Mouse (Mus musculus) erythroid progenitor cell, adult 5-6 weeks (primary cell): Measurements from ENCODE around the gene Rac3. TPM values are rescaled to one million over a fixed set of nuclear protein-coding genes. Genes with fewer than 3 reads are reported as not detected.
"Not testable (repeated sequence)": the region's sequence is repeated elsewhere in the genome, so short reads cannot be mapped to it uniquely, and the experiment has no call there.

Experiments
- ATAC-seq: replicated peaks from 2 replicates; pipeline ENCODE4 v1.8.0; 2016; ENCODE audit warnings: moderate number of reproducible peaks, mild to moderate bottlenecking, moderate TSS enrichment, inconsistent platforms; ENCODE audit not compliant: poor library complexity, low FRiP score, severe bottlenecking
- total RNA-seq, 2 experiments: library from RNA; stranded (forward) in 1 of 2; stranded (reverse) in 1 of 2; fragments of 150-400 nt in 1 of 2; fragments of 186-747, 209-891 nt in 1 of 2; gene quantifications; 2 replicates each; pipeline versions ENCODE4 v1.2.3 to v1.2.4; 2015 to 2017; ENCODE audit warnings: low replicate concordance in 2 of 2

Gene Rac3
- total RNA-seq (2015; ENCODE audit: low replicate concordance) (not detected in 2 replicates), total RNA-seq (2017; ENCODE audit: low replicate concordance) (1.3 and 3.5 TPM in 2 replicates)

GRCm38 (mm10) chr11:120721124-120722066, at the start of gene Rac3:
Rac3 (plus strand) TSS chr11:120721470.
- ATAC-seq: no peak

DNA sequence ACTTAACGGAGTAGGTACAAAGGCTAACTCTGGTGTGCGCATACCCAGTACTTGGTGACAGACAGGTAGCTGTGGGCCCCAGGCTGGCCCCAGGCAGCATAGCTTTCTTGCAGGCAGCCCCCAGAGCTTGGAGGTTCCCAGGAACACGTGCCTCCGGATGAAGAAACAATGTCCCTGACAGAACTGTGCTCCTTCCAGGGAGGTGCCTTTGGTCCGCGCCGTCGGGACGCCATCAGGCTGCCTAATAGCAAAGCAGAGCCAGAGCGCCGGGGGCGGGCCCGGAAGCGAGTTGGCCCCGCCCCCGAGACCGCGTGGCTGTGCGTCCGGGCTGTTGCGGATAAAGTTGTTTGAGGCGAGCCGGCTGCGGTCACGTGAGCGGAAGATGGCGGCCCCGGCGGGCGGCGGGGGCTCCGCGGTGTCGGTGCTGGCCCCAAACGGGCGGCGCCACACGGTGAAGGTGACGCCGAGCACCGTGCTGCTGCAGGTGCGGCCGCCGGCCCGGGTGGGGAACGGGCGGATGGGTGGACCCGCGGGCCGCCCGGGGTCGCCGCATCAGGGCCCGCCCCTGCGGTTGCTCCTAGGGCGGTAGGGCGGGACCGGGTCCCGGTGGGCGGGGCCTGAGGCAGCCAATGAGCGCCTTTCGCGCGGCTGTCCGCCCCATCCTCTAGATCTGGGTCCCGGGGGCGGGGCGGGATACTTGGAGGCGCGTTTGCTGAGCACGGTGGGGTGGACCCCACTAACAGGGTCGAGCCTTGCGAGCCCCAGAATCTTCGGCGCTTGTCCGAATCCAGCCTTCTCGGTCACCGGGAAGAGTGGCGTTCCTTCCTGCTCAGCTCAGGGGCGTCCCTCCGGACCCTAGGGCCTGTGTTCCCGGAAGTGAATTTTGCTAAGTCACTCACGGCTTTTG, 48.3 kb upstream of the Rac3 start, which contains the start of gene Aspscr1:
Gene Aspscr1 (plus strand): TSS at position 287 of the 907 bp plus-strand sequence.
- ATAC-seq: peak; percentile 92

DNA sequence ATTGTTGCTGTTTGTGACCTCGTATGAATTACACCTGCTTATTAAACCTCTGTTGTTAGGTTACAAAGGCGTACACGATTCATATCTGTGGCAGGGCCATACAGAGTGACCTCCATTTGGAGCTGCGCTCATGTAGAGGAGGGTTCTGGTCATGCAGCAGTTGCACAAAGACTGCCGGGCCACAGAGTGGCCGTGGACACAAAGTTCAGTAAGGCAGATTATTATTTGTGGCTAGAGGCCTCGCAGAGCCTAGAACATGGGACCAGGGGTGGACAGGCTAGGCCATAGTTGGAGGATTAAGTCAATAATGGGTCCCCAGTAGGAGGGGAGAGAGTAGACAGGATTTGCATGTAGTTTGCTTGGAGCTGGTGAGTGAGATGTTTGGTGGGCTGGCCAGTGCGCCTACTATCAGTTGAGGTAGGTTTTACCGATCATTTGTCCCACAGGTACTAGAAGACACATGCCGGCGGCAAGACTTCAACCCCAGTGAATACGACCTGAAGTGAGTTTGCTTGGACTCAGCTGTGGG, 47.6 kb upstream of the Rac3 start:
- peak; percentile 33; the same call in 1 of the 2 replicates for ATAC-seq

GRCm38 (mm10) chr11:120675875-120676274, 45.4 kb upstream of the Rac3 start:
- not testable (repeated sequence) for ATAC-seq

GRCm38 (mm10) chr11:120676951-120677350, 44.3 kb upstream of the Rac3 start:
- ATAC-seq: no peak

- peak; percentile 67 for ATAC-seq
These were observed 41.4 kb upstream of the Rac3 start for GRCm38 (mm10) chr11:120679909-120680308.

DNA sequence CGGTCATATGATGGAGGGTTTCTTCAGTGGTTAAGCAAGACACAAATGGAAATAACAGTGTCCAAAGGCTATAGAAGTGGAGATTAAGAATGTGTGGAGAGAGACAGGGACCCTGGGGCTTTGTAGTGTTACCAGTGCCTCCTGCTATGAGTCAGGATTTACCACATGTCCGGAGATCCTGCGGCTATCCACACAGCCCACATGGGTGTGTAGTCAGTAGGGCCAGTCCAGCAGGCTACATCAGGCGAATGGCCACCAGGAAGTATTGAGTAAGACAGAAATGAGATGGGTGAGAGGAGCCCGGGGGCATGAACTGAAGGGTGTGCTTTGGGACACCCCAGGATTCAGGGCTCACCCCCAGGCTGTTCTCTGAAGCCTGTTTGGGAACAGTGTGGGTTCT, 38.6 kb upstream of the Rac3 start:
- no peak for ATAC-seq

GRCm38 (mm10) chr11:120683536-120683935, 37.7 kb upstream of the Rac3 start:
- ATAC-seq: no peak

- no peak for ATAC-seq
These were observed 37.2 kb upstream of the Rac3 start for GRCm38 (mm10) chr11:120684086-120684485.

DNA sequence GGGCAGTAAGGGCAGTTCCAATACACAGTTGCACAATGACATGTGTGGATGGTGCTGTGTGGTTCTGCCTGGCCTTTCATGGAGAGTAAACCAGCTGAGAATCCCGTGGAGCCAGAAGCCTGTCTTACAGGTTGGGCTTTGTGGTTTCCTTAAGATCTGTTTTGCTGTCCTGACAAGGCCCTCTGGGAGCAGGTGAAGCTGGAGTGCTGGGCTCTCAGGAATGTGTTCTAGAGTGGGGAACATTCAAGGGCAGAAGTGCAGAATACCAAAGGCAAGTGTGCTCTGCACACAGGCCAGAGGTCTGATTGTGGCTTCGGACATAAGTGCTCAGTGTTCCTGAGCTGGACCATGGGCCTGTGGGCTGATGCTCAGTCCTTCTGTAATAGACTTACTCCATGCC, 36.6 kb upstream of the Rac3 start:
- ATAC-seq: no peak

DNA sequence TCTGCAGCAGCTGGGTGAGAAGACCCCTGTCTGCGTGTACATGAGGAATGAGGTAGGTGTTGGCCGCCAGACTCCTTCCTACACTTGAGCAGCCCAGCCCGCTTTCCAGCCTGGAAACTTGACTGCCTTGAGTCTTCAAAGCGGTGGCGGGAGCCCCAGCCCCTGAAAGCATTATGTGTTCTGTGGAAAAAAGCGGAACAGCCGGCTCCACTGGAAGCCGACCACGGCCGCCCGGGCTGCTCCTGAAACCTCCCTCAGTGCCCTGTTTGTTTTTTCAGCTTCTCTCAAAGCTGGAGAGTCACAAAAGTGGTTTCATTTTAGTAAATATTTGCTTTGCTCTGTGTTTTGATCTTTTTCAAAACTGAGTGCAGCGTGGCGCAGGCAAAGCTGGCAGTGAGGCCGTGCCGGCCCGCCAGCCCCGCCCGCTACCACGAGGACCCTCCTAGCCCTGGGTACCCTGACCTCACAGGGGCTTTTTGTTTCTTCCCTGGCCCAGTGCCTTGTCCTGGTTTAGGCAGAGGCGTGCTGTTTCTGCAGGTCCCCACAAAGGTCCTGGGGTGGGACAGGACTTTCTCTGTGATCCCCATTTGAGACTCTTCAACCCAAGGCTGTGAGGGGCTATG, 34.5 kb upstream of the Rac3 start:
- no peak for ATAC-seq

DNA sequence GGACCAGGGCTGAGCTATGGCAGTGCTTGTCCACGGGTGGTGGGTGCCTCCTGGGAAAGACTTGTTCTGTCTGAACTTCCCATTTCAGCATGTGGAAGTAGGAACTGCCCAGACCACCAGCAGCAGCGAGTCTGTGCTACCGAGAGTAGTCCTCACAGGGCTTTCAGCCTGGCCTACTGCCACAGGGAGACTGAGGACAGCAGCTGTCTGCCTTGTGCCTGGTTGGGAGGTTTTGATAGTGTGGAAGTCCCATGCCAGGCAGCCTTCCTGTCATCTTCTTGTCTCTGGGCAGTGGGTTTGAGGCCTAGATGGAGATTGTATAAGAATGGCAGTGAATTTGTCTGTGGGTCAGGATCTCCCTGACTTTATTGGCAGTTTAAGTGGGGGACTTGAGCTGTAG, 31.9 kb upstream of the Rac3 start:
- no peak for ATAC-seq

- no peak for ATAC-seq
These were observed 28.7 kb upstream of the Rac3 start for GRCm38 (mm10) chr11:120692471-120693011.

GRCm38 (mm10) chr11:120693461-120693860, 27.8 kb upstream of the Rac3 start:
- no peak for ATAC-seq

- ATAC-seq: no peak
These were observed 26.1 kb upstream of the Rac3 start for GRCm38 (mm10) chr11:120695184-120695583.

- ATAC-seq: no peak
These were observed 25.6 kb upstream of the Rac3 start for GRCm38 (mm10) chr11:120695641-120696040.

- ATAC-seq: no peak
These were observed 24.7 kb upstream of the Rac3 start for GRCm38 (mm10) chr11:120696568-120696967.

DNA sequence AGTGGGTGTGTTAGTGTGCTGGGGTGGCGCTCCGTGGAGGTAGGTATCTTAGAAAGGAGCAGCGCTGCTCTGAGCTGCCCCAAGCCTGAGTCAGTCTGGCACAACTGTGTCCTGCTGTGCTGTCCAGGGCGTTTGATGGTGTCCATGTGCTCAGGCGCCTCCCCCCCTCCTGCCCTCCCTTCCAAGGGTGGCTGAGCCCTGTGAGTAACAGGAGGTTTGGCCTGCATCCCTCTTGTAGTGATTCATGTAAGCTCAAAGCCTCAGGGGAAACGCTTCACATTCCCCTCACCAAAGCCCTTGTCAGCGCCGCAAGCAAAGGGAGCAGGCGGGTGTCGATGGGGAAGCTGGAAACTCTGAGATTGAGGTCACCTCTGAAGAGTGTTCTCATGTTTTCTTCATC, 23.5 kb upstream of the Rac3 start:
- no peak for ATAC-seq

GRCm38 (mm10) chr11:120703696-120704454, 17.4 kb upstream of the Rac3 start:
- no peak for ATAC-seq
